Mouse (Mus musculus) midbrain, embryonic 12.5 days (tissue): ENCODE results near the gene Gm2310. TPM values are rescaled to one million over a fixed set of nuclear protein-coding genes. Genes with fewer than 3 reads are reported as not detected.
A peak's percentile ranks its signal among the peaks of the same experiment; 100 is the strongest.
"Not testable (repeated sequence)": the region's sequence is repeated elsewhere in the genome, so short reads cannot be mapped to it uniquely, and the experiment has no call there.

Experiments used
- ATAC-seq: fragments of 200-750 bp; cut with Nextera tagmentation; 2 replicates; pipeline ENCODE4 v1.8.0; 2017; ENCODE audit warnings: low read depth, moderate TSS enrichment, moderate library complexity; ENCODE audit not compliant: low FRiP score
- H3K27ac ChIP-seq: fragments of 300-500 bp; sonication (generic); replicated peaks from 2 replicates; pipeline ENCODE4 v1.5.1; 2016; ENCODE audit warnings: mild to moderate bottlenecking
- H3K27me3 ChIP-seq: fragments of 300-500 bp; sonication (generic); 2 replicates; pipeline ENCODE4 v1.6.1; 2016; ENCODE audit warnings: mild to moderate bottlenecking
- H3K36me3 ChIP-seq: fragments of 300-500 bp; sonication (generic); 2 replicates; pipeline ENCODE4 v1.6.1; 2016
- H3K4me1 ChIP-seq: fragments of 300-500 bp; sonication (generic); 2 replicates; pipeline ENCODE4 v1.6.1; 2016
- H3K4me2 ChIP-seq: fragments of 300-500 bp; sonication (generic); replicated peaks from 2 replicates; pipeline ENCODE4 v1.6.1; 2016; ENCODE audit warnings: mild to moderate bottlenecking, moderate library complexity
- H3K4me3 ChIP-seq: fragments of 300-500 bp; sonication (generic); 2 replicates; pipeline ENCODE4 v1.5.1; 2016; ENCODE audit warnings: mild to moderate bottlenecking
- H3K9ac ChIP-seq: fragments of 300-500 bp; sonication (generic); replicated peaks from 2 replicates; pipeline ENCODE4 v1.6.1; 2016; ENCODE audit warnings: mild to moderate bottlenecking, moderate library complexity
- H3K9me3 ChIP-seq: fragments of 300-500 bp; sonication (generic); 2 replicates; pipeline ENCODE4 v1.6.1; 2016; ENCODE audit warnings: mild to moderate bottlenecking
- WGBS: fragments of 180-500 bp; shearing (Covaris S2); methylation state at CpG from one replicate; pipeline ENCODE4 v1.1.7; 2016; 5-methylcytosine and 5-hydroxymethylcytosine counted together
- polyA plus RNA-seq: library from polyadenylated mRNA; unstranded; fragments of >200 nt; fragmentation: Nextera tagmentation; extraction: Ambion mirVana; gene quantifications from 2 replicates; pipeline ENCODE4 v1.2.1, GENCODE M21; 2016

Gene Gm2310
- not detected in 2 replicates for polyA plus RNA-seq

DNA sequence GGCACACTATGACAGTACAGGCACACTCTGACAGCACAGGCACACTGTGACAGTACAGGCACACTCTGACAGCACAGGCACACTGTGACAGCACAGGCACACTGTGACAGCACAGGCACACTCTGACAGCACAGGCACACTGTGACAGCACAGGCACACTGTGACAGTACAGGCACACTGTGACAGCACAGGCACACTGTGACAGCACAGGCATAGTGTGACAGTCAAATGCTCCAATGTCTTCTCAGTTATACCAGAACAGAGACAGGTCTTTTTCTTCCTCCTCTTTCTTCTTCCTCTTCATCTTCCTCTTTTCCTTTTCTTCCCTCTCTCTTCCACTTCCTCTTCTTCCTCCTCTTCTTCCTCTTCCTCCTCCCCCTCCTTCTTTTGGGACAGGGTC lies at the start of gene Gm2310:
TSS of gene Gm2310 (minus strand) at position 101 of the 400 bp plus-strand sequence.
- H3K9me3 ChIP-seq, ATAC-seq, H3K4me3 ChIP-seq, H3K9ac ChIP-seq, H3K4me2 ChIP-seq, H3K4me1 ChIP-seq, H3K36me3 ChIP-seq, H3K27ac ChIP-seq, H3K27me3 ChIP-seq: not testable (repeated sequence)

DNA sequence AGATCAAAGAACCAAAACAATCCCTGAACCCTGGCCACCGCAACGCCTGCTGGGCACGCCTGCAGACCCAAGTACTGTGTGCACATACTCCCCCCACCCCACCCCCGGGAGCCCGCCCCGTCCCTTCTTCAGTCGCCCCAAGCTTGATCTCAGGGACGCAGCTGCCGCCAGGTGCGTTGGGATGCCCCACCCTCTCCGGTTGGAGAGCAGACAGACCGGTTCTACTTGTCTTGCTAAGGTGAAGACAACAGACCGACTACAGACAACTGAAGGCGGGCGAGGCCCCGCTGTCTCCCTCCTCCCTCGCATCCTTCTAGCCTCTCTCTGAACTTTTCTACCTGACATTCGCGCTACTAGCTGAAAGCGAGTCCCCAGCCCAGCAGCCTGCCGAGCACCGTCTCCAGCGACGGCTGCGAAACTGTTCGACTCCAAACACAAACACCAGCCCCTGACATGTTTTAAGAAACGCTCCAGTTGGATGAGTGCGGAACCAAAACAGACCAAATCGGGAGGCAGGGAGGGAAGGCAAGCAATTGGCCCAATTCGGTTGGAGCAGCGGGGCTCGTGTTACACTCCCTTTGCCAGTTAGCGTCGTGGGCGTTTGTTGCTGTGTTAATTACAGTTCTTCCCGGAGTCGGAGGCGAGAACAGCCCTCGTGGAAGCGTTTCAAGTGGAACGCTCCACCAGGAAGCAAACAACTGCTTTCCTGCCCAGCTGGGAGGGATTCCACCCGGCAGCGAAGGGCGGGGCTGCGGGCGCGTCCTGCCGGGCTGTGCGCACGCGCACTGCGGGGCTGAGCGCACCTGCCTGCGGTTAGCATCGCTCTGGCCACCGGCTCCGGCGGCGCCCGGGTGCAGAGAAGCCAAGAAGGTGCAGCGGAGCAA lies 49.1 kb upstream of the Gm2310 start:
- no peak overlapping the region for H3K27ac ChIP-seq
- peak; percentile 93 for ATAC-seq
- peaks cover 9% of the 10 kb centered on the region; the same call in 1 of the 2 replicates for H3K4me1 ChIP-seq
- H3K9ac ChIP-seq = peak overlapping the region; percentile 58
- H3K4me3 ChIP-seq = peak overlapping the region; percentile 65
- H3K9me3 ChIP-seq = no peaks in the 10 kb centered on the region
- no peaks in the 10 kb centered on the region for H3K36me3 ChIP-seq
- WGBS = under 1% methylated on average over 60 of the region's 61 CpGs
- H3K4me2 ChIP-seq = peak overlapping the region; percentile 96
- H3K27me3 ChIP-seq = peaks cover 19% of the 10 kb centered on the region

DNA sequence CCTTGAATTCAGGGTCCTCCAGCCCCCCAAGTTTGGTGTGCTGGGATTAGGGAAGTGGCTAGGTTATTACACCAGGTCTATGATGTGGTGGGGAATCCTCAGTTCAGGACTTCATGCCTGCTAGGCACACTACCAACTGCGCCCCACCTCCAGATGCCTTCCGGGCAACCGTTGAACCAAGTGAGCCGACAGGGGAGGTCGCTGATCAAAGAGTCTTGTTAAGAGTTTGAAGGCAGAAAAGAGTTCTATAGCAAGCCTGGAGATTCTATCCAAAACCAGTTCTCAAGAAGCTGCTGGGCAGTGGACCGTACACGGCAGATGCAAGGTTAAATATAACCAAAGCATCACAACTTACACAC lies 48.5 kb upstream of the Gm2310 start:
- H3K27me3 ChIP-seq = peaks cover 19% of the 10 kb centered on the region
- peaks cover 9% of the 10 kb centered on the region; the same call in 1 of the 2 replicates for H3K4me1 ChIP-seq
- H3K9ac ChIP-seq = peak overlapping the region; percentile 58
- no peak overlapping the region for H3K27ac ChIP-seq
- no peak for ATAC-seq
- whole genome bisulfite sequencing = 10% methylated on average over 7 of the region's 7 CpGs
- no peaks in the 10 kb centered on the region for H3K9me3 ChIP-seq
- H3K36me3 ChIP-seq = no peaks in the 10 kb centered on the region
- H3K4me2 ChIP-seq = peak overlapping the region; percentile 96
- peak overlapping the region; percentile 65 for H3K4me3 ChIP-seq

DNA sequence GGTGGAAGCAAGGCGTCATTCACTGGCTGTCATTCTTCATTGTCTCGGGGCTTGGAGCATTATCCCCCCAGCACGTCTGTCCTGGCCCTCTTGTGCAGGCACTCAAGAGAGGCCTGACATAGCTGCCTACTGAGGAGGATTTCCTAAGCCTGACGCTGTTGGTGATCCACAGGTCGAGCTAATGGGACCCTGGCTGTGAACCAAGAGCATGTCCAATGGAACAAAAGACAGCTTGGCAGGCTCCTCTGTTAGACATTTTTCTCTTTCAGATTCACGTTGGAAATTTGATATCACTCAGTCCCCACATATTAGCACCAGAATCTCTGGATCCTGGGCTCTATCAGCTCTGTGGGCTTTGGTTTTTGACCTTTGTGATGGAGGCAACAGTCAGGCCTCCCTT lies 45.7 kb upstream of the Gm2310 start:
- Histone ChIP-seq H3K27me3 (peaks cover 19% of the 10 kb centered on the region), H3K27ac (no peak overlapping the region), H3K4me3 (no peak overlapping the region), H3K4me2 (no peak overlapping the region), H3K36me3 (no peaks in the 10 kb centered on the region), H3K9ac (no peak overlapping the region), H3K4me1 (peaks cover 9% of the 10 kb centered on the region; the same call in 1 of the 2 replicates), H3K9me3 (no peaks in the 10 kb centered on the region)
- WGBS = 55% methylated on average over 6 of the region's 6 CpGs
- no peak for ATAC-seq

DNA sequence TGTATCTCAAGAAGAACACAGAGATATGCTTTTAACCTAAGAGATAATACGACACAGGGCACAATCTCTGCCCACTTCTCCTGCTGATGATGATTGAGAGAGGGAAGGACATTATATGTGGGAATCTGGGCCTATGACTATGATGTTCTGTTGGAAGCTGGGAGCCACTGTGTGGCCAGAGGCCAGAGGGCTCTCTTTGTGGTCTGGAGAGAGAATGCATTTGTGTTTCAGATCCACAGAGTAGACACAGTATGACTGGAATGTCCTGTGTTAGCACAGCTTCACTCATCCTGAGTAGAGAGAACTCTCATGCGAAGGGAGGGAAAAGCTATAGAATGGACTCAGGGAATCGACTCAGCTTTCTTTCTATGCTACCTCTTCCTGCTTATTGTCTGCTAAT lies 44.6 kb upstream of the Gm2310 start:
- no peak overlapping the region for H3K9ac ChIP-seq
- WGBS = 87% methylated on average over 3 of the region's 3 CpGs
- H3K4me1 ChIP-seq = peaks cover 6% of the 10 kb centered on the region; the same call in 1 of the 2 replicates
- H3K4me2 ChIP-seq = no peak overlapping the region
- no peak for ATAC-seq
- H3K9me3 ChIP-seq = no peaks in the 10 kb centered on the region
- no peak overlapping the region for H3K27ac ChIP-seq
- H3K27me3 ChIP-seq = peaks cover 19% of the 10 kb centered on the region
- H3K4me3 ChIP-seq = no peak overlapping the region
- no peaks in the 10 kb centered on the region for H3K36me3 ChIP-seq

DNA sequence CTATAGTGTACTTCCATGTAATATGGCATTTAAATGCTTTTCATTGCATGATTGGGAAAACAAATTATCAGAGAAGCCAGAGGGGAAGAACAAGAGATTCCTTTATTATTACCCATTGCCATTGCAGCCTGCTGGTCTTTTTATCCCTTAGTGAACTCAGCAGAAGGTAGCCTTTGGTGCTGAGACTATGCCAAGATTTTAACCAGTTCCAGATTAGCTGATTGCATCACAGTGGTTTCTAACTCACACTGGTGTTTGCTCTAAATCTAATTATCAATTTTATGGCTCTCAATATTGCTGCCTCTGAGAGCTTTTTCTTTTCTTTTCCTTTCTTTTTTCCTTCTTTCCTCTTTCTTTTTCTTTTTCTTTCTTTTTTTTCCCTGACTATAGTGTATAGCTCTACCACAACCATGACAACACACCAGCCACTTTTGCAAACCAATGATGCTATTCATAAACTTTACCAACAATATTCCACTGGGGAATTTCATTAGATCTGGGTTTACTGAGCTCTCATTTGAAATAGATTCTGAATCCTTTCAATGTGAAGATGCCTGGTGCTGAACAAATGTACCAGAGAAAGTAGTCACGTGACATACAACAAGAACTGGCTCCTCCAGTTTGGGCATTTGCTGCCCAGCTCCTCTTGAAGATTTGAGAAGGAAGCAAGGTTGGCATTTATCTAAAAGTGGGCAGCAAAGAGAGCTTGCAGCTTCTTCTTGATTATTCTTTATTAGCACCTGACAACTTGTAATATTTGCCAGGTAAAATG lies 43.9 kb upstream of the Gm2310 start:
- peaks cover 5% of the 10 kb centered on the region; the same call in 1 of the 2 replicates for H3K4me1 ChIP-seq
- no peak overlapping the region for H3K27ac ChIP-seq
- no peak overlapping the region for H3K4me3 ChIP-seq
- H3K9ac ChIP-seq = no peak overlapping the region
- no peaks in the 10 kb centered on the region for H3K9me3 ChIP-seq
- no peaks in the 10 kb centered on the region for H3K36me3 ChIP-seq
- no peak for ATAC-seq
- no peak overlapping the region for H3K4me2 ChIP-seq
- H3K27me3 ChIP-seq = peaks cover 17% of the 10 kb centered on the region
- 90% methylated on average over 1 of the region's 1 CpGs for WGBS

DNA sequence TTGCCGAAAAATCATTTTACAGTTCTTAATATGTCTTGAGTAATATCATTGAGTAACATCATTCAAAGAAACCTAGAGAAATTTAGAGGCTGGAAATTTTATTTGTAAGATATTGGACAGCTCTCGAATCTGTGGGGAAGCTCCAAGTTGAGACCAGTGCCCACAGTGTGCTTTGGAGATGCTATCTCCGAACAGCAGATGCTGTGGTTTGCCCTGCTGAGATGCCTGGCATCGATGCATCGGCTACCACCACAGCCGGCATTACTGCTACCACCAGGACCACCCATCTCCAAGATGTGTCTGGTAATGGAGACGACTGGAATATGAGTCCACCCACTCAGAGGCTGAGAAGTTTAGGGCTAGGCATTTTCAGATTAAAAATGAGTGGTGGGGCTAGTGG lies 43.0 kb upstream of the Gm2310 start:
- no peak for ATAC-seq
- H3K4me1 ChIP-seq = no peaks in the 10 kb centered on the region
- peaks cover 8% of the 10 kb centered on the region for H3K27me3 ChIP-seq
- no peak overlapping the region for H3K27ac ChIP-seq
- 85% methylated on average over 7 of the region's 7 CpGs for WGBS
- no peak overlapping the region for H3K9ac ChIP-seq
- H3K36me3 ChIP-seq = no peaks in the 10 kb centered on the region
- no peaks in the 10 kb centered on the region for H3K9me3 ChIP-seq
- H3K4me2 ChIP-seq = no peak overlapping the region
- no peak overlapping the region for H3K4me3 ChIP-seq

DNA sequence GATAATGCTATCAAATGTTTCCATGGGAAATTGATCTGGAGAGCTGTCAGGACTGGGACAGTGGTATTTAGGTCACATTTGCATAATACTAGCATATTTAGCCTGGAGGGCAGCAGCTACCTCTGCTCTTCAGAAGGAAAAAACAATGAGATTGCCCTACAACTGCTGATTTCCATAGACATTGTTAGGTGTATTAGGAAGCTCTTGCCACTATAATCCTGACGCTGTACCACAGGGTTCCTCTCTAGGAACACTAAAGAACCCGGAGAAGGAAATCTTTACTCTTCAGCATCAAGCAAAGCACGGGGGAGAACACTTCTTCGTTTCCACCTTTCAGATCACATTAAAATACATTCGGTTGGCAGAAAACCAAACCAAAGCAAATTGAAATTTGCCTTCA lies 11.4 kb upstream of the Gm2310 start:
- ATAC-seq = no peak
- Histone ChIP-seq H3K9me3 (no peaks in the 10 kb centered on the region), H3K4me2 (no peak overlapping the region), H3K4me1 (no peaks in the 10 kb centered on the region), H3K9ac (no peak overlapping the region), H3K36me3 (no peaks in the 10 kb centered on the region), H3K27me3 (no peaks in the 10 kb centered on the region), H3K27ac (no peak overlapping the region), H3K4me3 (no peak overlapping the region)
- WGBS = 63% methylated on average over 5 of the region's 5 CpGs

DNA sequence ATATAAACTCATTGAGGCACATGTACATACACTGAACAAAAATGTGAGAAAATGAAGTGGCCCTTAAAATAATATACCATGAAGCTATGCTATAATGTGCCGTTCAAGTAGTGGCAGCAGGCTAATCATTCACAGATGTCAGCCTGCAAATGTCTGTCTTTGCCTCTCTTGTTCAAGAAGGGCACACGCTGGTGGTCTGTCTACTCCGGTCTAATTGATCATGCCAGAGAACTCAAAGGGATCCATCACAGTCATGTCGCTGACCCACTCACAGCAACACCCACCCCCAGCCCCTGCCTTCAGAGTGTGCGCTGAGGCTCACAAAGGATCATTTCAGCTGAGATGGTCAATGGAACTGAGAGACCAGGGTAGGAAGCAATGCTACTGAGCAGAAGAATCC lies 6.8 kb downstream of the Gm2310 start:
- Histone ChIP-seq H3K4me2 (no peak overlapping the region), H3K4me3 (no peak overlapping the region), H3K27ac (no peak overlapping the region), H3K27me3 (no peaks in the 10 kb centered on the region), H3K4me1 (no peaks in the 10 kb centered on the region), H3K9me3 (no peaks in the 10 kb centered on the region), H3K9ac (no peak overlapping the region), H3K36me3 (no peaks in the 10 kb centered on the region)
- 72% methylated on average over 5 of the region's 5 CpGs for WGBS
- no peak for ATAC-seq

DNA sequence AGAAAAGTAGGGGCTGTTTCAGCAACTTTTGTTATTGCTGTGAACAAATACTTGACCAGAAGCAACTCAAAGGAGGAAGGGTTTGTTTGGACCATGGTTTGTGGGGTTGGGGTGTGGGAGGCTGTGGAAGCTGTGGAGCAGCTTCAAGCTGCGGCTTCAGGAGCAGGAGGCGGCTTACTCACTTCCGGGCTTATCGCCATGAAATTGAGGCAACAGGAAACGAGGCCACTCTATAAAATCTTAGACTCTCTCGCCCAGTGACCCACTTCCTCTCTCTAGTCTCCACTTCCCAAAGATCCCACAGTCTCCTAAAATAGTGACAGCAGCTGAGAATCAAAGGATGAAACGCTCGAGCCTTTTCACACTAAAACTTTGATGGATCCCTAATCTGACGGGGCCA lies 7.9 kb downstream of the Gm2310 start:
- no peaks in the 10 kb centered on the region for H3K9me3 ChIP-seq
- H3K36me3 ChIP-seq = no peaks in the 10 kb centered on the region
- H3K9ac ChIP-seq = no peak overlapping the region
- ATAC-seq = no peak
- H3K4me1 ChIP-seq = no peaks in the 10 kb centered on the region
- WGBS = 81% methylated on average over 9 of the region's 9 CpGs
- H3K27ac ChIP-seq = no peak overlapping the region
- H3K4me2 ChIP-seq = no peak overlapping the region
- no peaks in the 10 kb centered on the region for H3K27me3 ChIP-seq
- H3K4me3 ChIP-seq = no peak overlapping the region

DNA sequence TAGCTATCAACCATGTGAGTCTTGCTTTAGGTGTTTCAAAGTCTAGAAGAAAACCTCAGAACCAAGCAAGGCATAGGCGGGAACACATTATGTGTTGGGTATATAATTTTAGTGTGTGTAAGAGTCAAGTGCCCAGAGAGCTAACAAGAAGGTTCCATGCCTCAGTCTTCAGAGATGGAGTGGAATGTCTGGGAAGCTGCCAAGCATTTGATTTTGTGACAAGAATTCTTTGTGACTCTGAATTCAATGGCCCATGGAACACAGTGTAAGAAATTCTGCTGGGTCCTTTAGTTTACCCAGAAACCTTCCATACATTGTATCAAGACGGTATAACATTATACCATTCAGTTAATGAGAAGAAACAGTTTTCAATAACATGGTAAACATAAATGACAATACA lies 17.3 kb downstream of the Gm2310 start:
- ATAC-seq = no peak
- H3K9ac ChIP-seq = no peak overlapping the region
- no peak overlapping the region for H3K4me3 ChIP-seq
- no peaks in the 10 kb centered on the region for H3K9me3 ChIP-seq
- no peaks in the 10 kb centered on the region for H3K4me1 ChIP-seq
- WGBS = 91% methylated on average over 2 of the region's 2 CpGs
- no peaks in the 10 kb centered on the region for H3K36me3 ChIP-seq
- H3K4me2 ChIP-seq = no peak overlapping the region
- no peaks in the 10 kb centered on the region for H3K27me3 ChIP-seq
- H3K27ac ChIP-seq = no peak overlapping the region

DNA sequence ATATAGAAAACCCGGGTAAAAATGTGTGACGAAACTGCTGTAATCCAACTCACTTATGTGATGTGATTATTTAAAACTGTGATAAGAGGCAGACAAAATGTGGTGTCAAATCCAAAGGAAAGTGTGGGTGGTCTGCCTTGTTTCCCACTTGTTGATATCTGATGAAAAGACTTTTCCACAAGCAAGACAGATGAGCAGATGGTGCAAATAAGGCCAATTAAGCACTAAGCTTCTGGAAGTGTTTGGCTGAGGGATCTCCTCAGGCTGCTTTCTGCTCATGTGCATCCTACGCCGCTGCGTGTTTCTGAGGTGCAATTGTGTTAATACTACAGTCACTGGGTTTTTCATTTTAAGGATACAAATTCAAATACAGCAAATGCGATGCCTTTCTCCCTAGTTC lies 34.5 kb downstream of the Gm2310 start:
- H3K36me3 ChIP-seq = no peaks in the 10 kb centered on the region
- no peak for ATAC-seq
- no peaks in the 10 kb centered on the region for H3K27me3 ChIP-seq
- no peak overlapping the region for H3K9ac ChIP-seq
- H3K27ac ChIP-seq = no peak overlapping the region
- WGBS = 81% methylated on average over 6 of the region's 6 CpGs
- H3K9me3 ChIP-seq = no peaks in the 10 kb centered on the region
- no peak overlapping the region for H3K4me3 ChIP-seq
- no peaks in the 10 kb centered on the region for H3K4me1 ChIP-seq
- H3K4me2 ChIP-seq = no peak overlapping the region
